Mouse (Mus musculus) heart, postnatal 0 days (tissue): Measurements from ENCODE around the gene AI661453.

Experiments used
- CTCF ChIP-seq: IDR thresholded peaks from 2 replicates; pipeline ENCODE4 v1.5.1; 2016; ENCODE audit warnings: antibody characterized with exemption, control low read depth, low read depth
- EP300 ChIP-seq: IDR thresholded peaks from 2 replicates; pipeline ENCODE4 v1.6.1; 2016; ENCODE audit warnings: antibody characterized with exemption, low read depth

GRCm38 (mm10) chr17:47408558-47408898 is 27.9 kb upstream of the AI661453 start:
- TF ChIP-seq CTCF (peak; percentile 55), EP300 (no peak)
